Mouse (Mus musculus): ENCODE measurements around the gene Phf11b.
"Not testable (repeated sequence)": the region's sequence is repeated elsewhere in the genome, so short reads cannot be mapped to it uniquely, and the experiment has no call there.

Gene Phf11b

GRCm38 (mm10) chr14:59341189-59341588, at the start of gene Phf11b:
Gene Phf11b (minus strand): TSS chr14:59341351.
- not testable (repeated sequence) for DNase-seq (ENCODE audit: low spot score in 2 of 2)

GRCm38 (mm10) chr14:59390181-59390580, 49.0 kb upstream of the Phf11b start:
- DNase-seq (ENCODE audit: low spot score in 2 of 2), result not testable (repeated sequence)

GRCm38 (mm10) chr14:59389532-59389931, 48.4 kb upstream of the Phf11b start:
- DNase-seq (ENCODE audit: low spot score in 2 of 2), result no peak

- DNase-seq (ENCODE audit: low spot score in 2 of 2), result no peak
These were observed 29.4 kb upstream of the Phf11b start for GRCm38 (mm10) chr14:59370348-59371068.

- DNase-seq (ENCODE audit: low spot score in 2 of 2), result no peak
These were observed 25.4 kb upstream of the Phf11b start for GRCm38 (mm10) chr14:59366386-59367105.

- no peak for DNase-seq (ENCODE audit: low spot score in 2 of 2)
These were observed 24.1 kb upstream of the Phf11b start, which contains the start of gene Phf11d for GRCm38 (mm10) chr14:59365244-59365644. Gene Phf11d (minus strand): TSS chr14:59365470.

- DNase-seq (ENCODE audit: low spot score in 2 of 2), result no peak
These were observed 1.6 kb downstream of the Phf11b start for GRCm38 (mm10) chr14:59339541-59339940.

GRCm38 (mm10) chr14:59336056-59336455, 5.1 kb downstream of the Phf11b start:
- DNase-seq (ENCODE audit: low spot score in 2 of 2), result not testable (repeated sequence)

GRCm38 (mm10) chr14:59330499-59330898, 10.7 kb downstream of the Phf11b start:
- peak in 1 of 2 experiments; percentile 15 for DNase-seq (ENCODE audit: low spot score in 2 of 2)

- DNase-seq (ENCODE audit: low spot score in 2 of 2), result not testable (repeated sequence)
These were observed 21.2 kb downstream of the Phf11b start for GRCm38 (mm10) chr14:59319970-59320369.

GRCm38 (mm10) chr14:59319036-59319435, 22.1 kb downstream of the Phf11b start:
- DNase-seq (ENCODE audit: low spot score in 2 of 2), result not testable (repeated sequence)

- not testable (repeated sequence) for DNase-seq (ENCODE audit: low spot score in 2 of 2)
These were observed 43.8 kb downstream of the Phf11b start, which contains the start of gene Phf11a for GRCm38 (mm10) chr14:59297391-59297790. Gene Phf11a (minus strand): TSS chr14:59297522.

GRCm38 (mm10) chr14:59291769-59292168, 49.4 kb downstream of the Phf11b start:
- not testable (repeated sequence) for DNase-seq (ENCODE audit: low spot score in 2 of 2)

- not testable (repeated sequence) for DNase-seq (ENCODE audit: low spot score in 2 of 2)
These were observed 66.2 kb downstream of the Phf11b start for GRCm38 (mm10) chr14:59274961-59275360.
